Mouse (Mus musculus): Measurements from ENCODE around the gene Krt27.

GRCm38 (mm10) chr11:99389264-99389663, 38.4 kb upstream of the Krt27 start, which contains the start of gene Krt10:
- no peak for TF ChIP-seq USF1 (IDR thresholded peaks at IDR 0.05; ENCODE audit: low read depth, low read length)
- TF ChIP-seq MAX (IDR thresholded peaks at IDR 0.05; ENCODE audit: low read length): no peak
- TF ChIP-seq POLR2A (IDR thresholded peaks at IDR 0.05; ENCODE audit: low read depth, low read length): no peak
- TF ChIP-seq ZC3H11A (IDR thresholded peaks at IDR 0.05; ENCODE audit: low read depth, low read length): no peak
- TF ChIP-seq MXI1 (IDR thresholded peaks at IDR 0.05; ENCODE audit: low read depth, low read length): no peak
- no peak for TF ChIP-seq RCOR1 (conservative IDR thresholded peaks at IDR 0.05; ENCODE audit: low read depth, low read length)
- no peak for TF ChIP-seq CTCF (conservative IDR thresholded peaks at IDR 0.05 in 1 of 2, IDR thresholded peaks at IDR 0.05 in 1 of 2; ENCODE audit: low read depth in 2 of 2, low read length in 2 of 2)
- TF ChIP-seq NRF1 (IDR thresholded peaks at IDR 0.05; ENCODE audit: low read depth, low read length): no peak
- TF ChIP-seq MAFK (IDR thresholded peaks at IDR 0.05; ENCODE audit: insufficient replicate concordance, low read length): no peak
